Mouse (Mus musculus) myocyte (in vitro differentiated cells): Measurements from ENCODE around the gene Numa1. TPM values are rescaled to one million over a fixed set of nuclear protein-coding genes. Genes with fewer than 3 reads are reported as not detected.

Experiments
- H3K27me3 ChIP-seq: one replicate; pipeline ENCODE4 v1.6.1; 2011; ENCODE audit not compliant: control insufficient read depth, insufficient read depth, insufficient read length
- H3K36me3 ChIP-seq: one replicate; pipeline ENCODE4 v1.6.1; 2011; ENCODE audit not compliant: control insufficient read depth, insufficient read depth
- H3K4me2 ChIP-seq: one replicate; pipeline ENCODE4 v1.6.1; 2011; ENCODE audit warnings: low read depth, control low read depth
- H3K4me3 ChIP-seq: one replicate; pipeline ENCODE4 v1.5.1; 2011; ENCODE audit warnings: mild to moderate bottlenecking, control low read depth, moderate library complexity
- H3K79me2 ChIP-seq: one replicate; pipeline ENCODE4 v1.6.1; 2011; ENCODE audit not compliant: control insufficient read depth, insufficient read depth
- H3ac ChIP-seq: one replicate; pipeline ENCODE4 v1.6.1; 2011; ENCODE audit not compliant: control insufficient read depth, insufficient read length
- CEBPB ChIP-seq: IDR thresholded peaks from 2 replicates; pipeline ENCODE4 v1.6.1; 2011; ENCODE audit warnings: mild to moderate bottlenecking, moderate library complexity; ENCODE audit not compliant: poor library complexity, insufficient read depth, severe bottlenecking
- E2F4 ChIP-seq: IDR thresholded peaks from one replicate; pipeline ENCODE4 v1.6.1; 2011; ENCODE audit warnings: mild to moderate bottlenecking, control low read depth, moderate library complexity; ENCODE audit not compliant: insufficient read depth
- MAX ChIP-seq: IDR thresholded peaks from one replicate; pipeline ENCODE4 v1.6.1; 2011; ENCODE audit warnings: low read depth, mild to moderate bottlenecking, control low read depth
- MYOD1 ChIP-seq, 3 experiments: IDR thresholded peaks; one replicate each; pipeline ENCODE4 v1.6.1; 2011; ENCODE audit warnings: control low read depth in 2 of 3, low read depth in 2 of 3, mild to moderate bottlenecking in 2 of 3, moderate library complexity in 1 of 3; ENCODE audit not compliant: insufficient read length in 2 of 3, control insufficient read depth in 1 of 3
- MYOG ChIP-seq, 3 experiments: IDR thresholded peaks; one replicate each; pipeline ENCODE4 v1.6.1; 2011; ENCODE audit warnings: control low read depth in 2 of 3, low read depth in 2 of 3, mild to moderate bottlenecking in 2 of 3; ENCODE audit not compliant: insufficient read length in 2 of 3, control insufficient read depth in 1 of 3, insufficient read depth in 1 of 3
- POLR2A ChIP-seq: IDR thresholded peaks from one replicate; pipeline ENCODE4 v1.6.1; 2011; ENCODE audit warnings: low read depth, mild to moderate bottlenecking, control low read depth, moderate library complexity; ENCODE audit not compliant: insufficient read length
- POLR2AphosphoS2 ChIP-seq: IDR thresholded peaks from one replicate; pipeline ENCODE4 v1.6.1; 2011; ENCODE audit warnings: low read depth, control low read depth; ENCODE audit not compliant: insufficient read length
- REST ChIP-seq: IDR thresholded peaks from one replicate; pipeline ENCODE4 v1.6.1; 2011; ENCODE audit warnings: mild to moderate bottlenecking, control low read depth, moderate library complexity; ENCODE audit not compliant: insufficient read depth, insufficient read length
- SRF ChIP-seq: IDR thresholded peaks from one replicate; pipeline ENCODE4 v1.6.1; 2011; ENCODE audit warnings: low read depth; ENCODE audit not compliant: control insufficient read depth, insufficient read length
- TCF12 ChIP-seq: IDR thresholded peaks from one replicate; pipeline ENCODE4 v1.6.1; 2011; ENCODE audit warnings: mild to moderate bottlenecking, control low read depth; ENCODE audit not compliant: poor library complexity, insufficient read depth, severe bottlenecking
- TCF3 ChIP-seq: IDR thresholded peaks from one replicate; pipeline ENCODE4 v1.6.1; 2011; ENCODE audit warnings: low read depth, control low read depth; ENCODE audit not compliant: insufficient read length
- USF1 ChIP-seq: IDR thresholded peaks from one replicate; pipeline ENCODE4 v1.6.1; 2011; ENCODE audit warnings: low read depth, mild to moderate bottlenecking, control low read depth, moderate library complexity
- polyA plus RNA-seq: library from polyadenylated mRNA; unstranded; fragments of >200 nt; fragmentation: generic; extraction: Trizol; gene quantifications from one replicate; pipeline ENCODE4 v1.2.1, GENCODE M21; 2012; ENCODE audit warnings: missing spikeins

Numa1 gene
- 60.3 TPM for polyA plus RNA-seq

DNA sequence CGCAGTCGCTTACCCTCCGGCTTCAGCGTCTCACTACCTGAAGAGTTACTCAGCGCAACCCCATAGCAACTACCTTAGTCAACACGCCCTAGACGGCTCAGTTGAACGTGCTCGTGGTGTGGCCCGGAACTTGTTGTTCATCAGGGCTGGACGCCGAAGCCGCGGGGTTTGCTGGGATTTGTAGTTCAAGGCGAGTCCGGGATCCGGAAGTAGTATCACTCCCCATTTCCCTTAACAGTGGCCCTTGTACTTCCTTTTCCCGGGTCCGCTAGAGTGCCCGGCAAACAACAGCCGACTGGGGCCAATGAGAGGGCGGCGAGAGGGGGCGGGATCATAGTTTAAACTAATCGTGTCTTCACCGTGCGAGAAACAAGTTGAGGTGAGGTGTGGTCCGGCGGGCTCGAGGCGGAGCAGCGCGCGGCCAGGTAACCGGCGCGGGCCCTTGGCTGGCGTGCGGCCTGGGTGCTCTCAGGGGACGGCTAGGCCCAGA lies at the start of gene Numa1, which contains the start of gene Lrrc51:
Gene Numa1 (plus strand): TSS at position 361 of the 490 bp plus-strand sequence.
Gene Lrrc51 (minus strand): TSS at position 145 of the 490 bp plus-strand sequence.
- peak within 1 kb of the TSS; percentile 93 for H3ac ChIP-seq
- peak within 1 kb of the TSS; percentile 75 for H3K4me2 ChIP-seq
- no peaks in the 10 kb centered on the region for H3K27me3 ChIP-seq
- TF ChIP-seq REST, result no peak
- peak; percentile 64 for TF ChIP-seq POLR2A
- no peak for TF ChIP-seq TCF3
- TF ChIP-seq E2F4, result peak; percentile 66
- peak; percentile 66 for TF ChIP-seq POLR2AphosphoS2
- no peak for TF ChIP-seq MYOG (IDR thresholded peaks at IDR 0.05; ENCODE audit: control insufficient read depth in 1 of 3, insufficient read depth in 1 of 3, insufficient read length in 2 of 3, low read depth in 2 of 3)
- no peaks in the 10 kb centered on the region for H3K36me3 ChIP-seq
- H3K4me3 ChIP-seq, result peak within 1 kb of the TSS; percentile 76
- peaks cover 63% of the 10 kb centered on the region for H3K79me2 ChIP-seq

GRCm38 (mm10) chr7:101884160-101884559 lies 49.8 kb upstream of the Numa1 start:
- no peak overlapping the region for H3K4me3 ChIP-seq
- no peaks in the 10 kb centered on the region for H3K27me3 ChIP-seq
- H3K36me3 ChIP-seq, result no peaks in the 10 kb centered on the region
- no peak overlapping the region for H3ac ChIP-seq
- H3K79me2 ChIP-seq, result no peaks in the 10 kb centered on the region
- no peak overlapping the region for H3K4me2 ChIP-seq
- TF ChIP-seq REST (no peak), E2F4 (no peak), USF1 (no peak), TCF3 (no peak), POLR2A (no peak), MYOG (IDR thresholded peaks at IDR 0.05; ENCODE audit: control insufficient read depth in 1 of 3, insufficient read depth in 1 of 3, insufficient read length in 2 of 3, low read depth in 2 of 3) (no peak), CEBPB (no peak), SRF (no peak)

DNA sequence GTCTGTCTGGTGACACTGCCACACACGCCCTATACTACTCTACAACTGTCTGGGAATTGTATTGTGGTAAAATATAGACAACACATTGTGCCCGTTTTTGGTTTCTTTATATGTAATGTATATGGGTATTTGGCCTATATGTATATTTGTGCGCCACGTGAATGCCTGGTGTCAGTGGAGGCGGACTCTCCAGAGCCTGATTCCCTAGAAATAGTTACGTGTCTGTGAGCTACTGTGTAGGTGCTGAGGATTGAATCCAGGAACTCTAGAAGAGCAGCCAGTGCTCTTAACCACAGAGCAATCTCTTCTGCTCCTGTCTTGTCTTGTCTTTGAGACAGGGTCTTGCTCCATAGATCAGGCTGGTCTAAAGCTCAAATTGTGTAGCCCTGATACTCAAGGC lies 47.6 kb upstream of the Numa1 start:
- H3ac ChIP-seq, result no peak overlapping the region
- H3K27me3 ChIP-seq, result no peaks in the 10 kb centered on the region
- H3K4me2 ChIP-seq, result no peak overlapping the region
- no peak overlapping the region for H3K4me3 ChIP-seq
- H3K36me3 ChIP-seq, result no peaks in the 10 kb centered on the region
- TF ChIP-seq E2F4 (no peak), USF1 (no peak), CEBPB (no peak), MYOG (IDR thresholded peaks at IDR 0.05; ENCODE audit: control insufficient read depth in 1 of 3, insufficient read depth in 1 of 3, insufficient read length in 2 of 3, low read depth in 2 of 3) (no peak), MAX (no peak), TCF12 (no peak), TCF3 (no peak), POLR2A (no peak), SRF (no peak), MYOD1 (IDR thresholded peaks at IDR 0.05; ENCODE audit: control insufficient read depth in 1 of 3, insufficient read length in 2 of 3, low read depth in 2 of 3) (no peak), POLR2AphosphoS2 (no peak), REST (no peak)
- no peaks in the 10 kb centered on the region for H3K79me2 ChIP-seq

DNA sequence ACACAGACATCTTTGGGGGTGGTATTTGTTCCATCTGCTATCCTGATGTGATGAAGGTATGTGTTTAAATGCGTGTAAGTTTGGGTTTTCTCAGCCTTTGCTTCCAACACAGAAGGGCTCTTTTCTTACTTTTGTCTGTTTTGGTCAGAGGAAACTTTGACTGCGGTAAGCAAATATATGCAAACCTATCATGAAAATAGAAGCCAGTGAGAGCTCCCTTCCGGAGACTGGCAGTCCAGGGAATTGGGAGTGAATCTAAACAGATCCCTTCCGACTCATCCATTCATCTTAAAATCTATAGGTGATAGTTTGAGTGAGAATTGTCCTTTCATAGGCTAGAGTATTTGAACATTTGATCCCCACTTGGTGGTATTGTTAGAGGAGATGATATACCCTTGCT lies 45.5 kb upstream of the Numa1 start:
- H3ac ChIP-seq, result no peak overlapping the region
- no peaks in the 10 kb centered on the region for H3K79me2 ChIP-seq
- H3K36me3 ChIP-seq, result no peaks in the 10 kb centered on the region
- H3K27me3 ChIP-seq, result no peaks in the 10 kb centered on the region
- H3K4me3 ChIP-seq, result no peak overlapping the region
- TF ChIP-seq REST, result no peak
- H3K4me2 ChIP-seq, result no peak overlapping the region

GRCm38 (mm10) chr7:101895695-101896094 lies 38.2 kb upstream of the Numa1 start:
- Histone ChIP-seq H3K79me2 (no peaks in the 10 kb centered on the region), H3K4me2 (peak overlapping the region; percentile 50), H3ac (peak overlapping the region; percentile 82), H3K36me3 (no peaks in the 10 kb centered on the region), H3K27me3 (no peaks in the 10 kb centered on the region), H3K4me3 (peak overlapping the region; percentile 80)
- no peak for TF ChIP-seq USF1
- TF ChIP-seq E2F4, result no peak
- TF ChIP-seq REST, result no peak
- no peak for TF ChIP-seq MYOG (IDR thresholded peaks at IDR 0.05; ENCODE audit: control insufficient read depth in 1 of 3, insufficient read depth in 1 of 3, insufficient read length in 2 of 3, low read depth in 2 of 3)
- no peak for TF ChIP-seq CEBPB
